Mouse (Mus musculus) cerebellum, adult 9-11 months (tissue): ENCODE measurements at regions not wholly inside any gene's neighbourhood (a gene's known extent, or its start where the extent isn't known, plus 50 kb on each side); places are given as distances from the start of the nearest gene placed in this dataset.

Source experiments
- DNase-seq: peaks from one replicate; pipeline ENCODE4 v3.0.0; 2022

DNA sequence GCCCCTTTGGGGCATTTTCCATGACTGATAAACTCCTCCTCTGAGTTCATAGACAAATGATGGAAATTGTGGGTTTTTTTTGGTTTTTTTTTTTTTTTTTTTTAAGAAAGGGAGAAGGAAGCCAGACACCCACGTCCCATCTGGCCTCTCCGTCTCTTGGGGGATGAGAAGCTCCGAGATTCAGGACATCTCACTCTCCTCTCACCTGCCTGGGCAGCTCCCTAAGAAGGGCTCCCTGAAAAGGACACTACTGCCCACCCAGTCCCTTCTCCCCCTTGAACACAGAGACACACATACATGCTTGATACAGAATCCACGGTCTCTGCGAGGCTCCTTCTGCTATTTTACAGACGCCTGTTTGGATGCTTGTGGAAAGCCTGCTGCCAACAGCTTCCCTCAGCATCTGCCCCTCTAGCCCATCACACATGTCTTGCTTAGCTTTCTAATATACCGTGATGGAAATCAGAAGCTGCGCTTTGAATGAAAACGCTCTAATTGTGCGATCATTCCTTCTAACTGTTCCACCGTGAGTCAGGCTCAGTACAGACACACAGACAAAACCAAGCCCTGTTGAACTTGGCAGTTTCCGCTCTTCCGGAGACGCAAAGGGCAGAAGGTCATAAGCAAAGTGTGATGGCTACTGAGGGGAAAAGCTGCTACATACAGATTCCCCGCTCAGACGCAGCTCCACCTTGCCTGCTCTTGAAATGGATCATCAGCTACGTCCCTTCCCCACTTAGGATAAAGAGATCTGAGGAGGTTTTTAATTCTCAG, 77.3 kb upstream of the Pmfbp1 start:
- peak; percentile 3 for DNase-seq

DNA sequence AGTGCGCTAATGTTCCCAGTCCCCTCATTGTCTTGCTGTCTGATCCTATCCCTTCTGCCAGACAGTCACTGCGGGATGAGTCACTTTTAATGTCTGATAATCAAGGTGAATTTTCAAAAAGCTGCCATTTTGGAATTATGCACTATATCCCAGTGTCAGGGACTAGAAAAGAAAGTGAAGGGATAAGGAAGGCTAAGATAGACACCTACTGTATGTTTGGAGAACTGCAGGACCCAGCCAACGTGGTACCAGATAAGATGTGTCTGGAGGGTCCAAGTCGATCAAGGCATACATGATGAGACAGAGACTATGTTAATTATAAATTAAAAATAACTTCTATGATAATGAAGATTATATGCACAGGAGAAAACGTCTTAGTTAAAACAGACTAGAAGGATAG, 76.6 kb upstream of the Pmfbp1 start:
- peak; percentile 8 for DNase-seq

DNA sequence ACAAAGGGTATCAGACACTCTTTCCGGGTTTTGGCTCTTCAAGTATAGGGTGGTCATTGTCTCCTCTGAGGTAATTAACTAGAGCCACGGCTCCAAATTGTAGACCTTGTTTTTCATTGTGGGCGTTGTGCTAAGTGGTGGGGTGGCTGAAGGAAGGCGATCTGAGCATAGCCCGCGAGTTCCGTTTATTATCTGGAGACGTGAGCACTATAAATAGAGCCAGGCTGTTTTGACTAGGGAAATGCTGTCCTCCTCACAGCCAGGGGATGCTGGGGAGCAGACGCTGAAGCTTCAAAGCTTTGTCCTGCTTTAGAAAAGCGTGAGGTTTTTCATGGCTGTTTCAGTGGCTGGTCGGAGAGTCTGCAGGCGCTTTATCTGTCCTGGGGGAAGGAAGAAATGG, 75.9 kb upstream of the Pmfbp1 start:
- no peak for DNase-seq

DNA sequence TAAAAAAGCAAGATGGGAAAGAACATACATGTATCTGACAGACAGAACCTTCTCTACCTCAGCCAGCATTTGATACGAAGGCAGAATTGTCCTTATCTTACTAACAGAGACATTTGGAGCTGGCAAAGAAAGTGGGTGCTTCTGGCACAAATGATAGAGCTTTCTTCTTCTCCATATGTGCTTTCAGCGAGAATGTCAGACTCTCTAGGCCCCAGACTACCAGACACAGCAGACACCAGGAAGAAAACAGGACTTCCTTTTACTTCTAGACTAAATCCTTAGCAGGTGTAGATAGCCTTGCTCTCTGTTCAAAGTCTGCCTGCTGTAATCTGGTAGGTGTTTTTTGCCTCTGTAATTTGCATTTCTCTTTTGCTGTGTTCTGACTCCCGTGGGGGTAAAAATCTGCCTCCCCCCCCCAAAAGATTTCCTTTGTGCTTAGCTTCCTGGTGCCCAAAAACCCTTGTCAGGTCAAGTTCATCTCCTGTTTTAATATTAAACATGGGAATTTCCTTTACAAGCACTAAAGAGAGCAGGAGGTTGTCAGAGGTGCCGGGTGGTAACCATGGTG, 74.7 kb upstream of the Pmfbp1 start:
- DNase-seq = no peak

DNA sequence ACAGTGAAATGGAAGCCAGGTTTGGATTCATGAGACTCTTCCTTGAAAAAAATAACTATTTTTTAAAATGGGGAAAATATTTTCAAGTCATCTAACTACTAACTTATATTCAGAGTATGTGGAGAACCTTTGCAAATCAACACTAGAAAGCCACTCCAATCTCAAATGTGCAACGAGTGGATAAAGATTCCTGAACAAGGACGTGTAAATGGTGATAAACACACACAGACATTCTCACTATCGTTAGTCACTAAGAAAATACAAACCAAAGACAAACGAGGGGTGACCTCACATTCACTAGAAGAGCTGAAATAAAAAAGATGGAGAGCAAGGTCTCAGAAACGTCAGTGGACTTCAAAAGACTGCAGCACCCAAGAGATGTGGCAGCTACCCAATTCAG, 69.8 kb upstream of the Pmfbp1 start:
- no peak for DNase-seq

DNA sequence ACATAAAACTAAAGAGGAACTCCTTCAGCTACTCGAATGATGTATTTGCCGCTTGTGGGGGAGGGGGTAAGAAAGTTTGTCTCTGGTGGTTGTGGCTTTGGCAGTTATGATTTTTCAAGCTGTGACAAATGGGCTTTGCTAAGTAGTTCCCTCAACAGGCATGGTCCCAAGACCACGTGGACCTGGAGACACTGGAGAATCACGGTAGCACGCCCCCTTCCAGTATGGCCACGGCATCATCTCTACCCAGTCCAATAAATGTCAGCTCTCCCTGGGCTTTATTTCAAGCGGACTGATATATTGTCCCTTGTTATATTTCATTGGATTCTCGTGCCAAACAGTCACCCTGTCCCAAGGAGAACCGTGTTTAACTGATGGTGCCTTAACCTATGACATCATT, 65.3 kb upstream of the Pmfbp1 start:
- no peak for DNase-seq

DNA sequence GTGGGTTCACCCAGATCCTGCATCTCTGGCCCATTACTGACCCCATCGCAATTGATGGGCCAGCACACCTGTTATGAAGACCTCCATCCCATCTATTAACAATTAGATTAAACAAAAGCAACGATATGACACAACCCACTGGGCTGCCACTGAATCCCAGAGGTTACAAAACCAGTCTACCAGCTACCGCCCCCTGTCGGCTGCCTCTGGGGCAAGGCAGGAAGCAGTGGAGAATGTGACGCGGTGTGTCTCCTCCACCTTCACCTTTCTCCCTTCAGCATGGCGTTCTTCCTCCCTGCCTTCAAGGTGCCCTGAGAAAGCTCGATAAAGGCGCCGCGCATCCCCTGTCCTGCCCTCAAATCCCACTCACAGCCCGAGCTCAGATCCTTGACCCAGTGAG, 59.3 kb upstream of the Pmfbp1 start:
- no peak for DNase-seq

DNA sequence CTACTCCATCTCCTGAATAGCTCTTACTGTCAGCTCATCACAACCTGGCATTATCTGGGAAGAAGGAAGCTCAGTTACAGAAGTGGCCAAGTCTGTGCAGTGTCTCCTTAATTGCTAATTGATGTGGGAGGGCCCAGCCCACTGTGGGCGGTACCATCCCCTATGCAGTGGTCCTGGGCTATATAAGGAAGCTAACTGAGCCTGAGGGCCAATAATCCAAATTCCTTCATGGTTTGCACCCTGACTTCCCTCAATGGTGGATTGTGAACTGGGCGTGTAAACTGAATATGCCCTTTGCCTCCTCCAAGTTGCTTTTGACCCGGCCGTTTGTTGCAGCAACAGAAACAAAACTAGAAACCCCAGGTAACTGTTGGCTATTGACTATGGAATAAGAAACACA, 57.8 kb upstream of the Pmfbp1 start:
- DNase-seq = no peak

DNA sequence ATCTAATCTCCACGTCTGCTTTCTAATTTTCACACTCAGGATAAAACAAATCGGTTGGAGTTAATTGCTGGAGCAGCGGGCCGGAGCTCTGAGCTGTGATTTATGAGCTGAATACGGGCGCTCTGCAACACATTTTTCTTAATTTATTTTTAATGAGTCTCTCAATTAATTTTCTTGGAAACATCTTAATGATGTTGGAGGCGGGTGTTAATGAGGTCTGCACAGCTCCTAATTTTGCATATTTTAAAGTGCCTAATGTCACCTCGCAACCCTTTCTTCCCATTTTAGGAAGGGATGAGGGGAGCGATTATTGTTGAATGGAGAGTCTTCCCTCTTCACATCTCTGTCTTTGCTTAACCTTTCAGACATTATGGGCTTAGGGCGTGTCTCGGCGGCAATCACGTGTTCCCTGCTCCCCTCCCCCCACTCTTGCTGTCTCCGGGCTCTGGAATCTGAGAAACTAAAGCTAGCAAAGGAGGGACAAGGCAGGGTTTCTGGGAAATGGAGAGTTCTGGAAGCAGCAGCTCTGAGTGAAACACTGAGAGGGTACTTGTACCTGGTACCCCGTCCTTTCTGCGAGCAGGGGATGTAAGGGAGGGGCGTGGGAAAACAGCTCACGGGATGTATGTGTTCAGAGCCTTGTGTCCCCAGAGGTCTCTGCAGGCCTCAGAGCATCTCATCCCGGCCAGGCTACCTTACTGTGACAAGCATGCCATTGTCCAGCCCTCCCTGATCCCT, 56.8 kb upstream of the Pmfbp1 start:
- DNase-seq = no peak

DNA sequence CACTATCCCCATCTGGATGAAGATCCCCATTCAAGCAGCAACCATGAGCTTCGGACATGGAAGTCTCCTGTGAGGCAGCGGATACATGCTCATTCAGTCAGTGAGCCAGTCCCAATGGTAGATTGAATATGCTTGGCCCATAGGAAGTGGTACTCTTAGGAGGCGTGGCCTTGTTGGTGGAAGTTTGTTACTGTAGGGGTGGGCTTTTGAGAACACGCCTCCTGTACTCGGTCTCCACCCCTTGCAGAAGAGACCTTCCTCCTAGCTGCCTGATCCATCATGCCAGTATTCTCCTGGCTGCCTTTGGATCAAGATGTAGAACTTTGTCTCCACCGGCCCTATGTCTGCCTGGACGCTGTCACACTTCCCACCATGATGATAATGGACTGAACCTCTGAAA, 55.3 kb upstream of the Pmfbp1 start:
- no peak for DNase-seq
